Mouse (Mus musculus) liver, postnatal 0 days (tissue): ENCODE measurements at regions not wholly inside any gene's neighbourhood (a gene's known extent, or its start where the extent isn't known, plus 50 kb on each side); places are given as distances from the start of the nearest gene placed in this dataset.

ENCODE experiments used
- ATAC-seq: fragments of 200-750 bp; cut with Nextera tagmentation; 2 replicates; pipeline ENCODE4 v1.8.0; 2017; ENCODE audit warnings: mild to moderate bottlenecking, moderate library complexity
- DNase-seq: peaks from one replicate; pipeline ENCODE4 v3.0.0-alpha.2; 2016
- H3K27ac ChIP-seq: fragments of 300-500 bp; sonication (generic); 2 replicates; pipeline ENCODE4 v1.5.1; 2014; ENCODE audit warnings: antibody characterized with exemption, moderate library complexity, mild to moderate bottlenecking, low read depth
- H3K27me3 ChIP-seq: fragments of 300-500 bp; sonication (generic); 2 replicates; pipeline ENCODE4 v1.6.1; 2014; ENCODE audit warnings: low read length, control low read depth, mixed read lengths; ENCODE audit not compliant: insufficient read depth
- H3K36me3 ChIP-seq: fragments of 300-500 bp; sonication (generic); replicated peaks from 2 replicates; pipeline ENCODE4 v1.6.1; 2014; ENCODE audit warnings: mild to moderate bottlenecking, control low read depth, low read length, moderate library complexity, mixed read lengths; ENCODE audit not compliant: insufficient read depth
- H3K4me1 ChIP-seq: fragments of 300-500 bp; sonication (generic); 2 replicates; pipeline ENCODE4 v1.6.1; 2014; ENCODE audit warnings: antibody characterized with exemption, mild to moderate bottlenecking, control low read depth; ENCODE audit not compliant: insufficient read depth
- H3K4me2 ChIP-seq: fragments of 300-500 bp; sonication (generic); 2 replicates; pipeline ENCODE4 v1.6.1; 2014; ENCODE audit warnings: low read depth, mild to moderate bottlenecking, low read length, moderate library complexity, mixed read lengths
- H3K4me3 ChIP-seq: fragments of 300-500 bp; sonication (generic); 2 replicates; pipeline ENCODE4 v1.5.1; 2014; ENCODE audit warnings: low read depth, low read length
- H3K9ac ChIP-seq: fragments of 300-500 bp; sonication (generic); replicated peaks from 2 replicates; pipeline ENCODE4 v1.6.1; 2014; ENCODE audit warnings: mild to moderate bottlenecking, moderate library complexity
- H3K9me3 ChIP-seq: fragments of 300-500 bp; sonication (generic); 2 replicates; pipeline ENCODE4 v1.6.1; 2016; ENCODE audit warnings: mild to moderate bottlenecking, control low read depth, low read length, mixed read lengths
- CTCF ChIP-seq: sonication (generic); IDR thresholded peaks from 2 replicates; pipeline ENCODE4 v1.5.1; 2016; ENCODE audit warnings: antibody characterized with exemption, low read depth
- EP300 ChIP-seq: IDR thresholded peaks from 2 replicates; pipeline ENCODE4 v1.6.1; 2016; ENCODE audit warnings: antibody characterized with exemption, low read depth, mild to moderate bottlenecking
- WGBS: fragments of 180-500 bp; shearing (Covaris S2); extraction: QIAGEN DNeasy Blood & Tissue Kit; methylation state at CpG from one replicate; pipeline ENCODE4 v1.1.7; 2014; ENCODE audit not compliant: insufficient replicate concordance; 5-methylcytosine and 5-hydroxymethylcytosine counted together

DNA sequence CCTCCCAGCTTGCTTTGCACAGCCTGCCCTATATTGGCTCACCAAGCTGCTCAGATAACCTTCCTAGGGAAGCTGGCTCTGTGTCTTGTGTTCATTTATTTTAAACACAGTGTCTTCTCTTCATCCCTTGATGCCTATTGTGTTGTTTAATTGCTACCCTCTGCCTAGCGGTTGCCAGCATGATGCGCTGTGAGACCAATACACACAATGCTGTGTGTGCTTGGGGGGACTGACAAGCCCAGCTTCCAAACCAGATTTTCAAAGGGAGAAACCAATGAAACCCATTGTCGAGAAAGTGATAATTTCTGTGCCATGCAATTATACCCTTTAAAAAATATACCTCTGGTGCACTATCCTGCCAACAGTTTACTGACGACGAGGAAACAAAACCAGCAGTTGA, 247.8 kb downstream of the Nuf2 start:
- no peak overlapping the region for H3K9ac ChIP-seq
- no peak for ATAC-seq
- DNase-seq, result no peak
- no peak overlapping the region for H3K4me3 ChIP-seq
- H3K4me1 ChIP-seq, result no peaks in the 10 kb centered on the region
- no peaks in the 10 kb centered on the region for H3K9me3 ChIP-seq
- no peak overlapping the region for H3K27ac ChIP-seq
- no peaks in the 10 kb centered on the region for H3K27me3 ChIP-seq
- TF ChIP-seq CTCF (no peak), EP300 (no peak)
- H3K36me3 ChIP-seq, result no peaks in the 10 kb centered on the region
- H3K4me2 ChIP-seq, result no peak overlapping the region
- WGBS, result 87% methylated on average over 5 of the region's 5 CpGs

DNA sequence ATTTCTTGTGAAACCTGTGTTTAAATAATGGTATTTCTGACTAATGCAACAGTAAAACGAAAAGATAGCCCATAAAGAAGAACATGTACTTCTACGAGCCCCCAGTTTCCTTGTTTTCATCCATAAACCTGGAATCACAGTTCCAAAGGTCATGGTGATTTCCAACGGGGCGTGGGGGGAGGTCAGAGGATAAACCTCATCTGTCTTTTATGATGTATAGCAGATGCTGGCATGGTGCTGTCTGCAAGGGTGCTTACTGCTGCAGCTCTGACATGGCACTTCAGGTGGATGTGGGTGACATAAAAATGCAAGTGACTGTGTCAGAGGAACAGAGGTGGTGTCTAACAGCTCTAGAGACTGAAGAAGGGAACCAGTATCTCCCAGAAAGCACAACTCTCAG, 260.5 kb downstream of the Nuf2 start:
- TF ChIP-seq CTCF (no peak), EP300 (no peak)
- Histone ChIP-seq H3K4me3 (no peak overlapping the region), H3K36me3 (no peaks in the 10 kb centered on the region), H3K9me3 (no peaks in the 10 kb centered on the region), H3K27ac (no peak overlapping the region), H3K27me3 (no peaks in the 10 kb centered on the region), H3K4me1 (no peaks in the 10 kb centered on the region), H3K9ac (no peak overlapping the region), H3K4me2 (no peak overlapping the region)
- DNase-seq (no peak), ATAC-seq (no peak)
- WGBS, result 75% methylated on average over 4 of the region's 4 CpGs

DNA sequence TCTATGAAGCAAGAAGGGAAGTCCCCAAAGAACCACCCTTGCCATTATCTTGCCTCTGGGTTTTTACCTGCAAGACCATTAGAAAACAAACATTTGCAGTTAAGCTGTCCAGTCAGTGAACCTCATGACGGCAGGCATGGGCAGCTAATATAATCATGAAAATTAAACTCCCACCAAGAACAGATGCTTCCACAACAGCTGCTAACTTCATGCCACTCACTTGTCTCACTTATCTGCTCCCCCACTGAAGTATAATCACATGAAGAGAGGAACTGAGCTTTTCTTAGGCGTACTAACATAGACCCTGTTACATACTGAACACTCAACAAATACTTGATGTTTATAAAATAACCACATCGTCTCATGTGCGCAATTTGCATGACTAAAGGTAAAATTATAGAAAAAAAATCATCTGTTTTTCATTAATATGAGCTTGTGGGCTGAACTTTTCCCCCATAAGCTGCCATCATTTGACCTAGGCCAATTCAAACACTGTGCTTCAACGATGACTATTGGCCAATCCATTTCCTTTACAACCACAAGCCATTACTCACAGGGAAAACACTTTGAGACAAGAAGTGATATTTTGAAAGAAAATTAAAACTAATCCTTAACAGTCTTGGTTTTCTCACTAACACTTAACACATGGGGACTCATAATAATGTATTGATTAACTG, 267.1 kb downstream of the Nuf2 start:
- H3K4me1 ChIP-seq, result no peaks in the 10 kb centered on the region
- H3K4me2 ChIP-seq, result no peak overlapping the region
- H3K27me3 ChIP-seq, result no peaks in the 10 kb centered on the region
- H3K9ac ChIP-seq, result no peak overlapping the region
- no peak overlapping the region for H3K27ac ChIP-seq
- ATAC-seq (no peak), DNase-seq (no peak)
- no peak overlapping the region for H3K4me3 ChIP-seq
- TF ChIP-seq CTCF, result no peak
- no peak for TF ChIP-seq EP300
- 69% methylated on average over 5 of the region's 5 CpGs for WGBS
- H3K36me3 ChIP-seq, result no peaks in the 10 kb centered on the region
- no peaks in the 10 kb centered on the region for H3K9me3 ChIP-seq

DNA sequence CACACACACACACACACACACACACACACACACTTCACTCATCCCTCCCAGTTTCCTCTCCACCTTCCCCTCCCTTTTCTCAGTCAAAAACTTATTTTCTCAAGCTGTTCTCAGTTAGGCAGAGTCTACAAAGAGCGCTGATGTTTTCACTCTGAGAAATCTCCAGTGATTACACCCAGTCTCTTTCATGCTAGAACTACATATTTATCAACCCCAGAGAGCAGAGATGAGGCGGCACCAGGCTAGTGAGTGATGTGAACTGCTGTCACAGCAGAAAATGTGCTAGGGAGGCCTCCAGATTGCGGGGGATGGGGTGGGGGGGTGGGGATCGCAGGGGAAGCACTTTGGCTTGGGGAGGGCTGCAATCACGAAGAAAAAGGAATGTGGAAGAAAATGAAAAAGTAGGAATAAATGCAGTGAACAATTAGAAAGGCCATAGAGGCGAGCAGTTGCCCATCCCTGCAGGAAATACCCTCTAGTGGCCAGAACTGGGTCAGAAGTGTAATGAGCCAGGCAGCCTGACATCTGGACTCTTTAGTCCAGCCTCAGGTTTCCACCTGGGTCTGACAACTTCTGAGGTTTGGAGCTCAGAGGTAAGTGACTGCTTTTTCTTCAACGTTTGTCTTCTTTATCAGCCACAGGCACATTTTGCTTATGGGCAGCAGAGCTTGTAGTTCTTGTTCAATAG, 276.9 kb downstream of the Nuf2 start:
- H3K9ac ChIP-seq, result no peak overlapping the region
- no peak overlapping the region for H3K4me2 ChIP-seq
- TF ChIP-seq EP300 (no peak), CTCF (0 out of 2 replicates have a peak, but pooled peaks have one; percentile 7)
- H3K36me3 ChIP-seq, result no peaks in the 10 kb centered on the region
- no peaks in the 10 kb centered on the region for H3K27me3 ChIP-seq
- no peak overlapping the region for H3K4me3 ChIP-seq
- no peaks in the 10 kb centered on the region for H3K9me3 ChIP-seq
- 46% methylated on average over 7 of the region's 7 CpGs for WGBS
- H3K4me1 ChIP-seq, result no peaks in the 10 kb centered on the region
- ATAC-seq, result no peak
- H3K27ac ChIP-seq, result no peak overlapping the region
- no peak for DNase-seq

- Histone ChIP-seq H3K27ac (no peak overlapping the region), H3K4me2 (no peak overlapping the region), H3K27me3 (no peaks in the 10 kb centered on the region), H3K4me3 (no peak overlapping the region), H3K4me1 (no peaks in the 10 kb centered on the region), H3K9ac (no peak overlapping the region), H3K36me3 (no peaks in the 10 kb centered on the region), H3K9me3 (no peaks in the 10 kb centered on the region)
- WGBS, result 46% methylated on average over 2 of the region's 2 CpGs
- no peak for TF ChIP-seq CTCF
- TF ChIP-seq EP300, result no peak
- no peak for DNase-seq
- no peak for ATAC-seq
These were observed 279.1 kb downstream of the Nuf2 start for GRCm38 (mm10) chr1:169252189-169252588.

DNA sequence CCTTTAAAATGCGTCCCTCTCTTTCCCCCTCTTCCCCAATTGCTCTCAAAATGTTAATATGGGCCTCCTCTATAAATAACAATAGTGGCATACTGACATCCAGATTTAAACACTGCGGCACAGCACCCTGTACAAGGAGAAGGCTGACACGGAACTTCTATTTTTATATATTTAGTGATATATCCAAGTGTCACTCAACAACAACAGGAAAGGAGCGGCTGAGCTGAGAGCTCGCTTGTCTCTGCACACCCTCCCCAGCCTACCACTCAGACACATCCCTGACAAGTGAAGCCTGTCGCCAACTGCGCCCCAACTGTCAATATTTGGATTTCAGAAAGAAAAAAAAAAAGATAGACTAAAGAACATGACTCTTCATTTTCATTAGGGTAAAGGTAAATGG, 282.2 kb downstream of the Nuf2 start:
- TF ChIP-seq EP300 (no peak), CTCF (no peak)
- H3K4me1 ChIP-seq, result no peaks in the 10 kb centered on the region

More for the DNA sequence above, 282.2 kb downstream of the Nuf2 start:
- Histone ChIP-seq H3K27ac (no peak overlapping the region), H3K27me3 (no peaks in the 10 kb centered on the region), H3K4me2 (no peak overlapping the region), H3K36me3 (no peaks in the 10 kb centered on the region), H3K9ac (no peak overlapping the region), H3K4me3 (no peak overlapping the region), H3K9me3 (no peaks in the 10 kb centered on the region)
- ATAC-seq (no peak), DNase-seq (no peak)
- WGBS, result 63% methylated on average over 7 of the region's 7 CpGs
